ENCODE assay signal across 18 mouse cellular contexts in the genomic region with DNA sequence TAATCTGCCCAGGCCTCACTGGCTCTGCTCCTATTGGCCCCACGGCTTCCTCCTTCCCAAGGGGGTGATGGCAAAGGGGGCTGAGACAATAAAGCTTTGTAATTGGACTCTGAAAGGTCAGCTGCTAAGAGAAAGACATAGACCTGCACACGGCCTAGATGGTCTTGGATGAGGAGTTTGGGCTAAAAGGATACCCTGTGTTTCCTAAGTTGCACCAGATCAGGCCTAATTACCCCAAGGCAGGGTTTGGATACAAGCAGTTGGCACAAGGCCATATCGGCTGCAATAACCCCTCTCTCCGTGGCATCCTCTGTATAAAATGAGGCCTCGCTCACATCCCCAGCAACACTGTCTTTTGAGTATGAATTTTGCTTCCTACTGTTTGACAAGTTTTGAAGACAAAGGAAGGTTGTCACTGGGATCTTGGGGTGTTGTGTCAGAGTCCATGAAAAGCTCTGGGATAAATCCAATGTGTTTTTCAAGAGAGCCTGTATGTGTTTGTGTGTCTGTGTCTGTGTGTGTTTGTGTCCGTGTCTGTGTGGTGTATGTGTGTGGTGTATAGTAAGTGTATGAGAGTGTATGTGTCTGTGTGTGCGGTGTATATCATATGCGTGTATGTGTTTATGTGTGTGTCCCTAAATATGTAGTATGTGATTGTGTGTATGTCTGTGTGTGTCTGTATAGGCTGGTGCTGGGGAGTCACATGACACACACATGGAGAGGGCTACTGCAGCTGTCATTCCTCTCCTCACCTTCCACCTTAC.
A peak's percentile ranks its signal among the peaks of the same experiment; 100 is the strongest.
DNase-seq lines count a peak whose midpoint lies in the region; ATAC-seq lines count a peak whose summit lies in the region.
"Had no signal": no experiment of that assay in that cellular context is flagged by ENCODE, and none has a peak within 500 bp of the region (broad histone marks: within the 10 kb centered on the region; RNA-seq: fewer than 3 reads in every experiment).

No protein-coding gene starts in this region.

- no peaks in the 10 kb centered on the region for H3K9me3 ChIP-seq in forebrain, embryonic 14.5 days (replicated peaks; ENCODE audit: control insufficient read depth, low read length)
- no peaks in the 10 kb centered on the region for H3K9me3 ChIP-seq in forebrain, embryonic 16.5 days (ENCODE audit: control insufficient read depth, low read length)
- H3K9me3 ChIP-seq in midbrain, embryonic 11.5 days (ENCODE audit: control insufficient read depth, low read length), result no peaks in the 10 kb centered on the region
- no peaks in the 10 kb centered on the region for H3K9me3 ChIP-seq in midbrain, embryonic 15.5 days
- no peaks in the 10 kb centered on the region for H3K9me3 ChIP-seq in hindbrain, embryonic 16.5 days (ENCODE audit: control insufficient read depth, low read length)
- no peaks in the 10 kb centered on the region for H3K9me3 ChIP-seq in neural tube, embryonic 14.5 days (ENCODE audit: control insufficient read depth, low read length)
- H3K9me3 ChIP-seq: heart, embryonic 13.5 days; limb, embryonic 13.5 days had no signal

- H3K36me3 ChIP-seq in forebrain, embryonic 14.5 days (ENCODE audit: control insufficient read depth, insufficient read depth, low read length), result no peaks in the 10 kb centered on the region
- no peaks in the 10 kb centered on the region for H3K36me3 ChIP-seq in forebrain, embryonic 16.5 days (ENCODE audit: control insufficient read depth, insufficient read depth)
- H3K36me3 ChIP-seq in midbrain, embryonic 11.5 days (ENCODE audit: control insufficient read depth, insufficient read depth, low read length), result no peaks in the 10 kb centered on the region
- no peaks in the 10 kb centered on the region for H3K36me3 ChIP-seq in midbrain, embryonic 15.5 days (replicated peaks)
- no peaks in the 10 kb centered on the region for H3K36me3 ChIP-seq in hindbrain, embryonic 16.5 days (ENCODE audit: control insufficient read depth, insufficient read depth, low read length)
- no peaks in the 10 kb centered on the region for H3K36me3 ChIP-seq in neural tube, embryonic 14.5 days (ENCODE audit: control insufficient read depth, insufficient read depth, low read length)
- H3K36me3 ChIP-seq: heart, embryonic 13.5 days; limb, embryonic 13.5 days had no signal

- H3K9ac ChIP-seq in forebrain, embryonic 14.5 days (ENCODE audit: low read length), result no peak overlapping the region
- H3K9ac ChIP-seq in forebrain, embryonic 16.5 days (replicated peaks; ENCODE audit: low read depth, low read length), result no peak overlapping the region
- H3K9ac ChIP-seq in midbrain, embryonic 11.5 days (ENCODE audit: low read length), result no peak overlapping the region
- no peak overlapping the region for H3K9ac ChIP-seq in midbrain, embryonic 15.5 days
- no peak overlapping the region for H3K9ac ChIP-seq in hindbrain, embryonic 16.5 days (ENCODE audit: low read depth, low read length)
- H3K9ac ChIP-seq in neural tube, embryonic 14.5 days (replicated peaks; ENCODE audit: low read depth, low read length), result no peak overlapping the region
- H3K9ac ChIP-seq: heart, embryonic 13.5 days; limb, embryonic 13.5 days; liver, embryonic 14.5 days had no signal

- no peak overlapping the region for H3K27ac ChIP-seq in forebrain, embryonic 14.5 days (ENCODE audit: low read depth, low read length)
- no peak overlapping the region for H3K27ac ChIP-seq in forebrain, embryonic 16.5 days (ENCODE audit: low read length)
- no peak overlapping the region for H3K27ac ChIP-seq in midbrain, embryonic 11.5 days (ENCODE audit: low read depth, low read length)
- H3K27ac ChIP-seq in midbrain, embryonic 15.5 days, result no peak overlapping the region
- no peak overlapping the region for H3K27ac ChIP-seq in hindbrain, embryonic 16.5 days (ENCODE audit: low read depth, low read length)
- no peak overlapping the region for H3K27ac ChIP-seq in neural tube, embryonic 14.5 days (ENCODE audit: low read depth, low read length)
- H3K27ac ChIP-seq: heart, embryonic 13.5 days; limb, embryonic 13.5 days; liver, embryonic 14.5 days had no signal

- DNase-seq in forebrain, embryonic 14.5 days (ENCODE audit: low spot score), result peak; percentile 24
- peak; percentile 74 for DNase-seq in midbrain, embryonic 11.5 days (ENCODE audit: low spot score, missing footprints)
- DNase-seq in cerebellum, adult 8-10 months, result no peak
- no peak for DNase-seq in right cerebral cortex, postnatal 36 days (ENCODE audit: low spot score in 2 of 2)
- DNase-seq: adrenal gland, postnatal 14 days; cerebellum, adult 11 months; cerebellum, postnatal 36 days; heart, adult 18-20 months; kidney, adult 9 months; kidney, postnatal 4 days; layer of hippocampus, adult 9-11 months had no signal

- no peak overlapping the region for H3K4me3 ChIP-seq in forebrain, embryonic 14.5 days (ENCODE audit: low read depth, low read length)
- H3K4me3 ChIP-seq in forebrain, embryonic 16.5 days (replicated peaks; ENCODE audit: low read length), result no peak overlapping the region
- H3K4me3 ChIP-seq in midbrain, embryonic 11.5 days (ENCODE audit: low read depth, low read length), result no peak overlapping the region
- no peak overlapping the region for H3K4me3 ChIP-seq in midbrain, embryonic 15.5 days
- no peak overlapping the region for H3K4me3 ChIP-seq in hindbrain, embryonic 16.5 days (ENCODE audit: low read length)
- no peak overlapping the region for H3K4me3 ChIP-seq in neural tube, embryonic 14.5 days (ENCODE audit: low read depth, low read length)
- H3K4me3 ChIP-seq: heart, embryonic 13.5 days; limb, embryonic 13.5 days had no signal

- H3K4me2 ChIP-seq in forebrain, embryonic 14.5 days (ENCODE audit: low read length), result no peak overlapping the region
- no peak overlapping the region for H3K4me2 ChIP-seq in forebrain, embryonic 16.5 days (ENCODE audit: low read length)
- H3K4me2 ChIP-seq in midbrain, embryonic 11.5 days, result no peak overlapping the region
- H3K4me2 ChIP-seq in midbrain, embryonic 15.5 days, result no peak overlapping the region
- H3K4me2 ChIP-seq in hindbrain, embryonic 16.5 days (ENCODE audit: low read length), result no peak overlapping the region
- H3K4me2 ChIP-seq in neural tube, embryonic 14.5 days (ENCODE audit: low read depth, low read length), result no peak overlapping the region
- H3K4me2 ChIP-seq: heart, embryonic 13.5 days; limb, embryonic 13.5 days had no signal

- 52% methylated on average over 8 of the region's 8 CpGs for WGBS in forebrain, embryonic 14.5 days
- 51% methylated on average over 8 of the region's 8 CpGs for whole genome bisulfite sequencing in forebrain, embryonic 16.5 days
- WGBS in midbrain, embryonic 11.5 days, result 78% methylated on average over 8 of the region's 8 CpGs
- WGBS in midbrain, embryonic 15.5 days, result 59% methylated on average over 8 of the region's 8 CpGs
- WGBS in hindbrain, embryonic 16.5 days, result 53% methylated on average over 8 of the region's 8 CpGs
- 54% methylated on average over 8 of the region's 8 CpGs for WGBS in neural tube, embryonic 14.5 days

- peak; percentile 42; the same call in 1 of the 2 replicates for ATAC-seq in forebrain, embryonic 14.5 days
- ATAC-seq in forebrain, embryonic 16.5 days, result no peak
- ATAC-seq in midbrain, embryonic 11.5 days (ENCODE audit: low FRiP score), result peak; percentile 47; the same call in 1 of the 2 replicates
- ATAC-seq in midbrain, embryonic 15.5 days (replicated peaks), result no peak
- ATAC-seq in hindbrain, embryonic 16.5 days, result peak; percentile 24; the same call in 1 of the 2 replicates
- peak; percentile 38; the same call in 1 of the 2 replicates for ATAC-seq in neural tube, embryonic 14.5 days (ENCODE audit: low read depth)

- H3K4me1 ChIP-seq in forebrain, embryonic 14.5 days (ENCODE audit: control insufficient read depth, insufficient read depth, low read length), result no peaks in the 10 kb centered on the region
- no peaks in the 10 kb centered on the region for H3K4me1 ChIP-seq in forebrain, embryonic 16.5 days (replicated peaks; ENCODE audit: control insufficient read depth, insufficient read depth, low read length)
- H3K4me1 ChIP-seq in midbrain, embryonic 11.5 days (ENCODE audit: control insufficient read depth, insufficient read depth, low read length), result no peaks in the 10 kb centered on the region; the same call in 1 of the 2 replicates
- peaks cover 8% of the 10 kb centered on the region for H3K4me1 ChIP-seq in midbrain, embryonic 15.5 days
- no peaks in the 10 kb centered on the region for H3K4me1 ChIP-seq in hindbrain, embryonic 16.5 days (ENCODE audit: control insufficient read depth, insufficient read depth, low read depth, low read length)
- no peaks in the 10 kb centered on the region for H3K4me1 ChIP-seq in neural tube, embryonic 14.5 days (ENCODE audit: control insufficient read depth, insufficient read depth, low read length)
- H3K4me1 ChIP-seq: heart, embryonic 13.5 days had no signal

- no peaks in the 10 kb centered on the region for H3K27me3 ChIP-seq in forebrain, embryonic 14.5 days (replicated peaks; ENCODE audit: control insufficient read depth, insufficient read depth, low read length)
- no peaks in the 10 kb centered on the region for H3K27me3 ChIP-seq in forebrain, embryonic 16.5 days (replicated peaks; ENCODE audit: control insufficient read depth, insufficient read depth, low read length)
- H3K27me3 ChIP-seq in midbrain, embryonic 11.5 days (ENCODE audit: control insufficient read depth, insufficient read depth, low read length), result no peaks in the 10 kb centered on the region
- no peaks in the 10 kb centered on the region for H3K27me3 ChIP-seq in midbrain, embryonic 15.5 days (replicated peaks)
- H3K27me3 ChIP-seq in hindbrain, embryonic 16.5 days (replicated peaks; ENCODE audit: control insufficient read depth, insufficient read depth, low read length), result no peaks in the 10 kb centered on the region
- H3K27me3 ChIP-seq in neural tube, embryonic 14.5 days (ENCODE audit: control insufficient read depth, insufficient read depth, low read length), result no peaks in the 10 kb centered on the region
- H3K27me3 ChIP-seq: heart, embryonic 13.5 days; limb, embryonic 13.5 days had no signal

Comparison
In these comparisons a context has a peak if more than half of its experiments do, and no peak if none do; other contexts are left out.
1. ATAC-seq: peak in forebrain, embryonic 14.5 days (single experiment), midbrain, embryonic 11.5 days (single experiment), hindbrain, embryonic 16.5 days (single experiment) and neural tube, embryonic 14.5 days (single experiment); none in forebrain, embryonic 16.5 days (single experiment) and midbrain, embryonic 15.5 days (single experiment).
2. DNase-seq: peak in forebrain, embryonic 14.5 days (single experiment) and midbrain, embryonic 11.5 days (single experiment); none in cerebellum, adult 8-10 months (single experiment) and right cerebral cortex, postnatal 36 days (0 of 2).